Mouse (Mus musculus): ENCODE data around the gene Lmtk2.

Lmtk2 gene

GRCm38 (mm10) chr5:144100149-144100935 is at the start of gene Lmtk2:
Gene Lmtk2 (plus strand): TSS chr5:144100436.
- in situ Hi-C loops (cut with MboI, MseI) = loop anchor here (10.0 kb wide), 1 partner anchor 286 kb away; the partner anchor contains the start of gene Eif2ak1

DNA sequence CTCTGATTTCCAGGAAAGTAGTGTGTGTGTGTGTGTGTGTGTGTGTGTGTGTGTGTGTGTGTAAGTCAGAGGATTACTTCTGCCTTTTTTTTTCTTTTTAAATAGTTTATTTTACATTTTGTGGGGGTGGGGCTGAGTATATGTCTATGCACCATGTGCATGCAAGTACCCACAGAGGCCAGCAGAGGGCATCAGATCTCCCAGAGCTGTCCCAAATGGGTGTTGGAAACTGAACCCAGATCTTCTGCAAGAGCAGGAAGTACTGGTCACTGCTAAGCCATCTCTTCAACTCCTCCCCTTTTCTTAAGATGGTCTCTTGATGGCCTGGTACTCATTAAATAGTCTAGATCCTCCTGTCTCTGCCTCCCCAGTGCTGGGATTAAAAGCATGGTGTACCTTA is 49.0 kb upstream of the Lmtk2 start:
- in situ Hi-C loops (cut with MboI, MseI) = no loop called here

GRCm38 (mm10) chr5:144053450-144053849 is 46.8 kb upstream of the Lmtk2 start:
- in situ Hi-C loops (cut with MboI, MseI) = no loop called here

- in situ Hi-C loops (cut with MboI, MseI) = no loop called here
These were observed 45.9 kb upstream of the Lmtk2 start for GRCm38 (mm10) chr5:144054340-144054739.

- in situ Hi-C loops (cut with MboI, MseI) = no loop called here
These were observed 36.1 kb upstream of the Lmtk2 start for GRCm38 (mm10) chr5:144064093-144064492.

- in situ Hi-C loops (cut with MboI, MseI) = no loop called here
These were observed 34.2 kb upstream of the Lmtk2 start for GRCm38 (mm10) chr5:144066036-144066435.

- in situ Hi-C loops (cut with MboI, MseI) = no loop called here
These were observed 30.2 kb upstream of the Lmtk2 start for GRCm38 (mm10) chr5:144070064-144070463.

DNA sequence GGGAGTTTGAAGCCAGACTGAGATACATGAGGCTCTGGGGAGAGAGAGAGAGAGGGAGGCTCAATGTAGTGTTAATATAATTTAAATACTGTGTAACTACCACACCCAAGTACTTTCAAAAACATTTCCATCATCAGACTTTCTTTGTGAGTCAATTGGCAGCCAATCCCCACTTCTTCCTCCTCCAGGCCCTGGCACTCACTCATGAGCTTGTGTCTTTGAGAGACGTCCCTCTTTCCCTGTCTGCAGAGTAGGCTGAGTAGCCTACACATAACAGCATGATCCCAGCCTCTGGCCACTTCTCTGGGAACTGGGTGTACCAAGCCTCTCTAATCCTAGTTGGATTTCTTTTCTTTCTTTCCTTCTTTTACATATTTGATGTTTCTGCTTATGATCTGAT is 29.0 kb upstream of the Lmtk2 start:
- in situ Hi-C loops (cut with MboI, MseI) = no loop called here

DNA sequence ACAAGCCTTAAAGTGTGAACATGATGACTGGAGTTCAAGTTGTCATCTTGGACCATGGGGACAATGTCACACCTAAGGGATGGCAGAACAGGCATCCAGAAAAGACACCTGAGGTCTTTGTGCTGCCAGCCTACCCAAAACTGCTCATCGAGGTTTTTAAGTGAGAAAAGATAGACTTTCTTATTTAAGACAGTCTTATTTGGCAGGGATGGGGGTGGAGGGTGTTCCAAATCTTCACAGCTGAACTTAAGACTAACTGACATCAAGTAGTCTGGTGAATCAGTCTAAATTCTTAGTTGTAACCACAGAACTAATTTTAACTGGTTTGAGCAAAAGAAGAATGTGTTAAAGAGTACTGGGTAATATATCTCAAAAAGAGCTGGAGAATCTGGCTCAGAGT is 22.7 kb upstream of the Lmtk2 start:
- in situ Hi-C loops (cut with MboI, MseI) = no loop called here

- in situ Hi-C loops (cut with MboI, MseI) = no loop called here
These were observed 19.4 kb upstream of the Lmtk2 start for GRCm38 (mm10) chr5:144080886-144081285.

DNA sequence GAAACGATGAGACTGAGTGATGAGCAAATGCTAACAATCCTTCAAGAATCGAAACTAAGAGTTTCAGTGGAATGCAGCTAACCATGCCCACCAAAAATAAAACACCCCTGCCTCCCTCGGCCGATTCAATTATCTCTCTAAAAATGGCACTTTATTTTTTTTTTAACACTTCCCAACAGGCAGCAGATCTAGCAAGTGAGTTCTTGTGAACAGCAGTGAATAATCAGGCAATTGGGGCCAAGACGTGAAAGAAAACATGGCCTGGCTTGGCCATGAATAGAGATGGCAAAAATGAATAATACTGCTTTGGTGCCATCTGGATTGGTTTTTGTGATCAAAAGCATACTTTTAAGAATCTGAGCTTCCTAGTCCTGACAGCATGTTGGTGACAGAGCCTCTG is 18.2 kb upstream of the Lmtk2 start:
- in situ Hi-C loops (cut with MboI, MseI) = no loop called here

- in situ Hi-C loops (cut with MboI, MseI) = no loop called here
These were observed 16.7 kb upstream of the Lmtk2 start for GRCm38 (mm10) chr5:144083521-144083920.

GRCm38 (mm10) chr5:144084271-144084670 is 16.0 kb upstream of the Lmtk2 start:
- in situ Hi-C loops (cut with MboI, MseI) = no loop called here

DNA sequence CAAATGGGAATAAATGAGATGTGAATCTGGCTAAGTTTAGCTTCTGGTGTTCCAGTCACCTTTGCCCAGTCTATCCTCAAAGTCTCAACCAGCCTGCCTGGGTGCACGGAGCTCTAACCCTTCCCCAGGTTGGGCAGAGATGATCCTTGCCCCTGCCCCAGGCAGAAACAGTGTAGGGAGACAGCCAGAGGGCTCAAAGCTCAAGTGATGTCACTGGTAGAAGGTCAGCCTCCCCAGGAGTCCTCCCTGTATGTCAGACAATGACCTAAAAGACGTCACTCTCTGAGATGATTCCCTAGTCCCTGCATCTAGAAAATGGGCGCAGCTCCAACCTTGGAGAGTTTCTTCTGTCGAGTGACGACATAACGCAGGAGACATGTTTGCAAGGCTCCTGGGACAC is 14.5 kb upstream of the Lmtk2 start:
- in situ Hi-C loops (cut with MboI, MseI) = no loop called here

DNA sequence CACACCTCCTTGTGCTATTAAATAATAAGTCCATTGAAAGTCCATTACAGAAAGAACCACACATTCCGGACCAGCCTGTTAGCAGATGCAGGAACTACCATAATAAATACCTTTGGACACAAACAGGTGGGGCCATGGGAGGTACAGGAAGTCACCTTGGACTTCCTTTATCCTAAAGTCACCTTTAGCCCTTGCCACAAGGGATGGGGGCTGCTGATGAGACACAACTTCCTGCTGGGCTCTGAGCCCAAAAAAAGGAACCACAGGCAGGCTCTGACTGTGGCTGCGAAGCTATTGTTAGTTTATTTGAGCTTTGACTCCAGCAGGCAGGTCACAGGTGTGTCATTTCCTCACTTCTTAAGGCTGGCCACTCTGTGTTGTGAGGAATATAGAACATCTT is 13.7 kb upstream of the Lmtk2 start:
- in situ Hi-C loops (cut with MboI, MseI) = no loop called here

DNA sequence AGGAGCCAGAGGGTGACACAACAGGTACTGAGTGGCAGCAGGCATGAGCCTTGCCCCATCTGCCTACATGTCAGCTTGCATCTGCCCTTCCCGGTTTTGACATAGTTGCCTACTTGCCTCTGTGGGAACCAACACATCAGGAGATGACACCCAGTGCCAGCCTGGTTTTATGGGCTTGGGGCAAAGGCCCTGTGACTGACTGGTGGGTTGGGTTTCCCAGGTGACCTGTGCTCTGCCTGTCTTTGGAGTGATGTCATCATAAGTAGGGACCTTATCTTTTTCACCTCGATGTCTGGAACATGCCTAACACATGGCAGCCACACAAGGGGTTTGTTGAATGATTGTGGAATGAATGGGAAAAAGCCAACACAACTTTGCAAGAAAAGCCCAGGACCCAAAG is 11.9 kb upstream of the Lmtk2 start:
- in situ Hi-C loops (cut with MboI, MseI) = no loop called here

GRCm38 (mm10) chr5:144095461-144095970 is 4.7 kb upstream of the Lmtk2 start:
- in situ Hi-C loops (cut with MboI, MseI) = no loop called here

- in situ Hi-C loops (cut with MboI, MseI) = no loop called here
These were observed 2.2 kb upstream of the Lmtk2 start for GRCm38 (mm10) chr5:144097902-144098639.

GRCm38 (mm10) chr5:144098640-144098929 is 1.7 kb upstream of the Lmtk2 start:
- in situ Hi-C loops (cut with MboI, MseI) = no loop called here

GRCm38 (mm10) chr5:144100948-144101347 is 712 bp downstream of the Lmtk2 start:
- in situ Hi-C loops (cut with MboI, MseI) = loop anchor here (10.0 kb wide), 1 partner anchor 286 kb away; the partner anchor contains the start of gene Eif2ak1

- in situ Hi-C loops (cut with MboI, MseI) = loop anchor here (10.0 kb wide), 1 partner anchor 290 kb away; the partner anchor contains the start of gene Eif2ak1
These were observed 4.8 kb downstream of the Lmtk2 start for GRCm38 (mm10) chr5:144105070-144105469.

DNA sequence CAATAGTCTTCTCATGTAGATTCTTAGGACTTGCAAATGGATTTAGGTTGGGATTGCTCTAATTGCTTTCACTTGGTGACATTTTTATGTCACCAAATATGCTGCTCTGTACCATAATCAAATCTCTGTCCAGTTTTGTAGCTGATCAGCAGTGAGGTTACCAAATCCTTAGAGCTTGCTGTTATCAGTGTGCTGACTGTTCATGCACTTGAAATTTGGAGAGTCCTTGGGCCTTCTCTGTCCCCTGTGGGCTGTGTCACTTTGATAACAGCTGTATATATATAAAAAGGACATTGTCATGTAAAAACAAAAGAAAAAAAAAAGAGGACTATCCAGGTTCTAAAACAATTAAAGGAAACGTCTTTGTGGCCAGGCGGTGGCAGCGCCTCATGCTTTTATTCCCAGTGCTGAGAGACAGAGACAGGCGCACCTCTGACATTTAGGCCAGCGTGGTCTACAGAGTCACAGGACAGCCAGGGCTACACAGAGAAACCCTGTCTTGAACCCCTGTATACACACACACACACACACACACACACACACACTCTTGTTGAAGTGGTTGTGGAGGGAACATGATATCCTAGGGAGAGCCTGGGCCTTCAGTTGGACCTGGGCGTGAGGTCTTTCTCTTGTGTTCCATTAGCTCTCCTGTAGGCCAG is 5.4 kb downstream of the Lmtk2 start:
- in situ Hi-C loops (cut with MboI, MseI) = loop anchor here (10.0 kb wide), 1 partner anchor 291 kb away; the partner anchor contains the start of gene Eif2ak1
